Mouse (Mus musculus): ENCODE measurements around the gene Olfr304. TPM values are rescaled to one million over a fixed set of nuclear protein-coding genes. Genes with fewer than 3 reads are reported as not detected.

The Olfr304 gene
- total and polyA plus RNA-seq, 2 experiments from 2014 or later, result not detected

DNA sequence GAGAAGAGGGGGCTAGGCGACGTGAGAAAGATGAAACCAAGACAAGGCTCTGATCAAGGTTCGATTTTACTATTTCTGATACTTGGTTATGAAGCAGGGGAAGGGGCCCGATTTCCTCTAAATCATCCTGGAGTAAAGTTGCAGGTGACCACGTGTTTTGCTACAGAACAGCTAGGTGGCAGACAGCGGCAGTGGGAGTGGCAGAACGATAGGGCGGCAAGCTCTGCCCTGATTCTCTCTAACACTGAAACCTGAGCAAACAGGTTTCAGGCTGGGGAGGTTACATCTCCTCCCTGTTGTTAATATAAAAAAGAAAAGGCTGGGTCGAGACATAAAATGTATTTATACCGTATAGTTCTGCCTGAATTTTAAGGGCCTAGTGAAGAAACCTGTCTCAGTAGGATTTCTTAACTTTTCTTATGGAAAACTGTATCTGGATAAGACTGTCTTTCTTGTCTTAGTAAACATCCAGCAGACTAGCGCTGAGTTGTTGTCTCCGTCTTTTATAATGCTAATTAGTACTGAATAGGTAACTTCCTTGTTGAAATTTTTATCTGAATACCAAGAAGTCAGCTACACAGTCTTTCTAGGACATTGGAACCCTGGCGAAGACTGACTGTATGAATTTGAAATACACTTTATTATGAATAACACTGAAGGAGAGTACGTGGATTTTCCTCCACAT lies 43.4 kb downstream of the Olfr304 start:
- no peak overlapping the region for H3K4me2 ChIP-seq (ENCODE audit: low read depth)
- H3K27me3 ChIP-seq (ENCODE audit: insufficient read depth, low read length), result no peaks in the 10 kb centered on the region
- no peak overlapping the region for H3K27ac ChIP-seq (ENCODE audit: low read depth, low read length)
- no peak overlapping the region for H3K4me3 ChIP-seq (ENCODE audit: low read depth, low read length)
- H3K9me3 ChIP-seq (ENCODE audit: low read length), result no peaks in the 10 kb centered on the region
- H3K9ac ChIP-seq, result no peak overlapping the region
- TF ChIP-seq CTCF (IDR thresholded peaks at IDR 0.05; ENCODE audit: low read depth), result no peak
- DNase-seq (no peak), ATAC-seq (no peak)
- no peaks in the 10 kb centered on the region for H3K4me1 ChIP-seq (ENCODE audit: insufficient read depth)
- 78% methylated on average over 14 of the region's 14 CpGs for WGBS
- H3K36me3 ChIP-seq (ENCODE audit: insufficient read depth), result no peaks in the 10 kb centered on the region

DNA sequence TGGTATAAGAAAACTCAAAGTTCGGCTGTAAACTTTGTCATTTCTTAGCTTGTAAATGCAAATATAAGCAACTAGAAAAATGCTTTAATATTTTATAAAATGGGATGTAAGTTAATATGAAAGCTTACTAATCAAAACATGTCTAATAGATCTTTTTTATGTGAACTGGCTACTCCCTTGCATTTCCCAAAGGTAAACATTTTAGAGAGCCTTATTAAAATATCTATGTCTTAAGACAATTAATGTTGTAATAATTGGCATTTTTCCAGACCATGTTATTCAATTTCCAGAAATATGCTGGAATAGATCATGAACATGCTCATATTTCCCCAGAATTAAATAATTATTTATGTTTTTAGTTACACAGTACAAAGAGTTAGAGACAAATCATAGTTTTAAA lies 49.0 kb downstream of the Olfr304 start, which contains the start of gene Olfr307:
Gene Olfr307 (minus strand): TSS at position 101 of the 400 bp plus-strand sequence.
- H3K4me1 ChIP-seq (ENCODE audit: insufficient read depth), result no peaks in the 10 kb centered on the region
- no peaks in the 10 kb centered on the region for H3K36me3 ChIP-seq (ENCODE audit: insufficient read depth)
- DNase-seq (no peak), ATAC-seq (no peak)
- TF ChIP-seq CTCF (IDR thresholded peaks at IDR 0.05; ENCODE audit: low read depth), result no peak
- no peak within 1 kb of the TSS for H3K4me3 ChIP-seq (ENCODE audit: low read depth, low read length)
- no peak within 1 kb of the TSS for H3K9ac ChIP-seq
- H3K27ac ChIP-seq (ENCODE audit: low read depth, low read length), result no peak within 1 kb of the TSS
- H3K9me3 ChIP-seq (ENCODE audit: low read length), result no peaks in the 10 kb centered on the region
- no peaks in the 10 kb centered on the region for H3K27me3 ChIP-seq (ENCODE audit: insufficient read depth, low read length)
- no peak within 1 kb of the TSS for H3K4me2 ChIP-seq (ENCODE audit: low read depth)
- WGBS, result 84% methylated on average over 1 of the region's 1 CpGs

Other genes starting within 250 kb of the Olfr304 start
- not detected in 2 replicates for gene Vmn2r75, start 214.9 kb downstream of the Olfr304 start, total RNA-seq (2014; rRNA removed)
- gene Vmn2r75, start 214.9 kb downstream of the Olfr304 start, polyA plus RNA-seq (2015; fragmentation: Nextera tagmentation; extraction: Ambion mirVana), result not detected in 2 replicates
- not detected in 2 replicates for gene Vmn2r76, start 140.3 kb downstream of the Olfr304 start, total RNA-seq (2014; rRNA removed)
- gene Vmn2r76, start 140.3 kb downstream of the Olfr304 start, polyA plus RNA-seq (2015; fragmentation: Nextera tagmentation; extraction: Ambion mirVana), result not detected in 2 replicates
- not detected in 2 replicates for gene Olfr310, start 109.5 kb downstream of the Olfr304 start, total RNA-seq (2014; rRNA removed)
- gene Olfr310, start 109.5 kb downstream of the Olfr304 start, polyA plus RNA-seq (2015; fragmentation: Nextera tagmentation; extraction: Ambion mirVana), result not detected in 2 replicates
- gene Olfr309, start 73.0 kb downstream of the Olfr304 start, total RNA-seq (2014; rRNA removed), result not detected in 2 replicates
- not detected in 2 replicates for gene Olfr309, start 73.0 kb downstream of the Olfr304 start, polyA plus RNA-seq (2015; fragmentation: Nextera tagmentation; extraction: Ambion mirVana)
- not detected in 2 replicates for gene Olfr308, start 61.0 kb downstream of the Olfr304 start, total RNA-seq (2014; rRNA removed)
- not detected in 2 replicates for gene Olfr308, start 61.0 kb downstream of the Olfr304 start, polyA plus RNA-seq (2015; fragmentation: Nextera tagmentation; extraction: Ambion mirVana)
- gene Olfr307, start 49.1 kb downstream of the Olfr304 start, total RNA-seq (2014; rRNA removed), result not detected in 2 replicates
- not detected in 2 replicates for gene Olfr307, start 49.1 kb downstream of the Olfr304 start, polyA plus RNA-seq (2015; fragmentation: Nextera tagmentation; extraction: Ambion mirVana)
- not detected in 2 replicates for gene Olfr305, start 19.7 kb downstream of the Olfr304 start, total RNA-seq (2014; rRNA removed)
- gene Olfr305, start 19.7 kb downstream of the Olfr304 start, polyA plus RNA-seq (2015; fragmentation: Nextera tagmentation; extraction: Ambion mirVana), result not detected in 2 replicates
- gene Olfr303, start 11.1 kb upstream of the Olfr304 start, total RNA-seq (2014; rRNA removed), result not detected in 2 replicates
- not detected in 2 replicates for gene Olfr303, start 11.1 kb upstream of the Olfr304 start, polyA plus RNA-seq (2015; fragmentation: Nextera tagmentation; extraction: Ambion mirVana)
- gene Olfr301, start 17.2 kb upstream of the Olfr304 start, total RNA-seq (2014; rRNA removed), result not detected in 2 replicates
- gene Olfr301, start 17.2 kb upstream of the Olfr304 start, polyA plus RNA-seq (2015; fragmentation: Nextera tagmentation; extraction: Ambion mirVana), result not detected in 2 replicates
- not detected in 2 replicates for gene Olfr299, start 73.3 kb upstream of the Olfr304 start, total RNA-seq (2014; rRNA removed)
- gene Olfr299, start 73.3 kb upstream of the Olfr304 start, polyA plus RNA-seq (2015; fragmentation: Nextera tagmentation; extraction: Ambion mirVana), result not detected in 2 replicates
- gene Olfr298, start 105.8 kb upstream of the Olfr304 start, total RNA-seq (2014; rRNA removed), result not detected in 2 replicates
- gene Olfr298, start 105.8 kb upstream of the Olfr304 start, polyA plus RNA-seq (2015; fragmentation: Nextera tagmentation; extraction: Ambion mirVana), result not detected in 2 replicates
- not detected in 2 replicates for gene Olfr297, start 133.3 kb upstream of the Olfr304 start, total RNA-seq (2014; rRNA removed)
- not detected in 2 replicates for gene Olfr297, start 133.3 kb upstream of the Olfr304 start, polyA plus RNA-seq (2015; fragmentation: Nextera tagmentation; extraction: Ambion mirVana)
- not detected in 2 replicates for gene Olfr295, start 197.2 kb upstream of the Olfr304 start, total RNA-seq (2014; rRNA removed)
- gene Olfr295, start 197.2 kb upstream of the Olfr304 start, polyA plus RNA-seq (2015; fragmentation: Nextera tagmentation; extraction: Ambion mirVana), result not detected in 2 replicates
- gene Olfr294, start 230.0 kb upstream of the Olfr304 start, total RNA-seq (2014; rRNA removed), result not detected in 2 replicates
- gene Olfr294, start 230.0 kb upstream of the Olfr304 start, polyA plus RNA-seq (2015; fragmentation: Nextera tagmentation; extraction: Ambion mirVana), result not detected in 2 replicates

Measured in forebrain, postnatal 0 days (tissue).